Mouse (Mus musculus) thymus, postnatal 10 days (tissue): ENCODE measurements at regions not wholly inside any gene's neighbourhood (a gene's known extent, or its start where the extent isn't known, plus 50 kb on each side); places are given as distances from the start of the nearest gene placed in this dataset.
"Not testable (repeated sequence)": the region's sequence is repeated elsewhere in the genome, so short reads cannot be mapped to it uniquely, and the experiment has no call there.

Experiments used
- DNase-seq, 2 experiments: peaks; one replicate each; pipeline ENCODE4 v3.0.0; 2021; ENCODE audit warnings: low spot score in 2 of 2

DNA sequence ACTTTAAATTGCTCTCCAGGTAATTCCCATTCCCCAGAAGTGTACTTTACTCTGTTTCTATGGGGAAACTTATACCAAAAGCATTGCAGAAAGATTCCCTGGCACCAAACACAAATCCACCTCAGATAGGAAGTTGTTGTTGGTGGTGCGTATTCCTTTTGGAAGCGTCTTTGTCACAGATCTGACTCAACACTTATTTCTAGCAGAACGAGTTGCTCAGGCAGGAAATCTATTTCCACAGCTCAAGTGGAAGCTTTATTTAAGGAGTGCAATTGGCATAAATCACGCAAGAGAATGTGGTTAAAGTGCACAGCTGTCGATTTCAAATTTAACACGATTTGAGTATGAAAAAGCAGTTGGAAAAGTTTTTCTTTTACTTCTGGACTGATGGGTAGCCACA lies 436.9 kb upstream of the Ghitm start:
- DNase-seq, result no peak

- DNase-seq, result no peak
Observed at GRCm38 (mm10) chr14:37558258-37558657, 423.2 kb upstream of the Ghitm start.

GRCm38 (mm10) chr14:37523616-37524015 lies 388.5 kb upstream of the Ghitm start:
- no peak for DNase-seq

- DNase-seq, result not testable (repeated sequence)
Observed at GRCm38 (mm10) chr14:37520631-37521030, 385.6 kb upstream of the Ghitm start.

GRCm38 (mm10) chr14:37505314-37505713 lies 370.2 kb upstream of the Ghitm start:
- no peak for DNase-seq

GRCm38 (mm10) chr14:37490711-37491110 lies 355.6 kb upstream of the Ghitm start:
- DNase-seq, result no peak

GRCm38 (mm10) chr14:37485292-37485691 lies 350.2 kb upstream of the Ghitm start:
- DNase-seq, result no peak

DNA sequence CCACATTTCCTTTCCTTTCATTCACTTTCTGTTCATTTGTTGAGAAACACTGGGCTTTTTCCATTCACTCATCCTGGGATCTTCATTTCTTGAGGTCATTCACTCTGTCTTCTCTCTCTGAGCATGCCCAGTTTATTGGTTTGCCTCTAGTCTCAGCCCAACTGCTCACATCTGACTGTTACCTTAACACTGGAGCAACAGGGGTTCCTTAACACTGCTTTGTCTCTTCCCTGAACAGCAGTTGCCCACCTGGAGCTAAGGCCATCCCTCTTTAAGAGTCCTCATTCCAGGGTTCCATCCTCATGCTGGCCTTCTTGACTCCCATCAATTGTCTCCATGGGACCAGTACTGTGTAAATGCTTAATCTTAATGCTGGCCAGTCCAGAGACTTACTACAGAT lies 342.5 kb upstream of the Ghitm start:
- no peak for DNase-seq

- DNase-seq, result no peak
Observed at GRCm38 (mm10) chr14:37468711-37469110, 333.6 kb upstream of the Ghitm start.

GRCm38 (mm10) chr14:37440874-37441273 lies 305.8 kb upstream of the Ghitm start:
- DNase-seq, result no peak

DNA sequence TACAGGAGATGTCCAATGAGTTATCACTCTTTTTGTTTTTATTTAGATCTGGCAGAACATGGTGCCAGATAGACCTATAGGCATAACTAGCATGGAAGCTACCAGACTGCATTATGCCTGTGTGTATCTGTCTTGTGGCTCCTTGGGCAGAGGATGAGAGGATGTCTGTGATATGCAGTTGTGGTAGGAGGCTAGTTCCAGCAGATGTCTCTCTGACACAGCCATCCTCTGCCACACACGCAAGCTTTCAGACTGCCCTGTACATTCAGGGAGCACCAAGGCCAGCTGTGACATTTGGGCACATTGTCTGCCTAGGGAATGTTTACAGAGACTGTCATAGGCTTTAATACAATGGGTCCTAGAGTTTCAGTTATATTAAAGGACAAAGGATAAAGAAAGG lies 295.6 kb upstream of the Ghitm start:
- no peak for DNase-seq

DNA sequence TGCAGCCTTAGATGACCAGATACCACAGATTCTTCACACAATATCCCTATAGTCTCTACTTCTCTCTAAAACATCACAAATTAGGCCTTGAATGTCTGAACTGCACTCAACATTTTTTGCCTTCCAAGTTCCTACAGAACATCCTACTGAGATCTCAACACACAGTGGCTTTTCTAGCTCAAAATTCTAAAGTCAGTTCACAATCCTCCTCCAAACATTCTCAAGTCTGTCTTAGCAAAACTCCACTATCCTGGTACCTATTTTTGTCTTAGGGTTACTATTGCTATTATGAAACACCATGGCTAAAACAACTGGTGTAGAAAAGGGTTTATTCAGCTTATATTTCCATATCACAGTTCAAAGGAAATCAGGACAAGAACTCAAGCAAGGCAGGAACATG lies 290.4 kb upstream of the Ghitm start:
- no peak for DNase-seq

DNA sequence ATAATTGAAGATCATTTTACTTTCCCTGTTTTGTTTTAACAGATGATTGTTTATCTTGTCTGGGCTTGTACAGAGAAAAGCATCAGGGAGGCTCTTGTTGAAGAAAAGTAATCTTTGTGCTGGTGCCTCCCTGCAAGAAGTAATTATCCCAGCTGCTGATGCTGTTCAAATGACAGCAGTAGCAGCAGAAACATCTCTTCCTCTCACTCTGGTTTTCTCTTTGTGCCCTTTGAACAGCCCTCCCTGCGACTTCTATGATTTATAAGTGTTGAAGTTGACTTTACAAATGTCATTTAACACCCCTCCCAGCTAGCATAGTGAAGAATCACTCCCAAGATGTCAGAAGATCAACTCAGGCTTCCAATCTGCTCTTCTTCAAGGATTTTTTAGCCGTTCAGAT lies 286.5 kb upstream of the Ghitm start:
- no peak for DNase-seq

DNA sequence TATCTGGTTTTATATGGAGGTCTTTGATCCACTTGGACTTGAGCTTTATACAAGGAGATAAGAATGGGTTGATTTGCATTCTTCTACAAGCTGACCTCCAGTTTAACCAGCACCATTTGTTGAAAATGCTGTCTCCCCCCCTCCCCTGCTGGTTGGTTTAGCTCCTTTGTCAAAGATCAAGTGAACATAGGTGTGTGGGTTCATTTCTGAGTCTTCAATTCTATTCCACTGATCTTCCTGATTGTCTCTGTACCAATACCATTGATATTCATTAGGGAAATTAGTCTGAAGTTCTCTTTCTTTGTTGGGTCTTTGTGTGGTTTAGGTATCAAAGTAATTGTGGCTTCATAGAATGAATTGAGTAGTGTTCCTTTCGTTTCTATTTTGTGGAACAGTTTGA lies 277.5 kb upstream of the Ghitm start:
- not testable (repeated sequence) for DNase-seq

- no peak for DNase-seq
Observed at GRCm38 (mm10) chr14:37371972-37372371, 236.9 kb upstream of the Ghitm start.

- no peak for DNase-seq
Observed at GRCm38 (mm10) chr14:37361896-37362295, 226.8 kb upstream of the Ghitm start.

DNA sequence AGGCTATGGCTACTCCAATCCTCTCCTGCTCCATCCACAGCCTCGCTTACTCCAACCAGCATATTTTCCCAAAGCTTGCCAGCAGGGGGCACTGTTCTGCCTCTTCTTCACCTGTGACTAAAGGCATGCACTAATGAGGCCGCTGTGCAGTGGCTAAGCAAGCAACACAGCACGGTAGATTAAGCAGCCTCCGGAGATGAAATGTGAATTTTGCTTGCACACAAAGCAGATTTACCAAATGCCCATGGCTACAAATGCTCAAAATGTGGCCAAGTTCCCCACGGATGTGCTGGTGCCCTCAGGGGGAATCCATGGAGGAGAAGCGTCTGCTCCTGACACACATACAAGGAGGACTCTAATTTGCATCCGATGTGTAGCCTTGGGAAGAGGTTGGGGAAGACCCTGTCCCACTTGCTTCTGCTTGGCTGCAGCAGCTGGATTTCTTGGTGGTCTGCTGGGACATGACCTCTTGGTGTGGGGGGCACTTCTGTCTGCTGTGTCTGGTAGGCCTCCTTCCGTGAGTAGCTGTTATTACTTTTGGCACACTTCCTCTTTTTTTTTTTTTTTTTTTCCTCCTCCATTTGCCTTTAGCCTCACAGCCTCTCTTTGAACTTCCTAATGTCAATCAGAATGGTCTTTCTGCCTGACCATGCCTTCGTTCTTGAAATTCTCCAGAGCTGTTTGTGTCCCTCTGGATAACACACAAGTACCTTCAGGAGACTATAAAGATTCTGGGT lies 221.1 kb upstream of the Ghitm start:
- DNase-seq, result peak in 1 of 2 experiments; percentile 10

GRCm38 (mm10) chr14:37323392-37323791 lies 188.3 kb upstream of the Ghitm start:
- no peak for DNase-seq

- no peak for DNase-seq
Observed at GRCm38 (mm10) chr14:37315239-37315895, 180.3 kb upstream of the Ghitm start.

DNA sequence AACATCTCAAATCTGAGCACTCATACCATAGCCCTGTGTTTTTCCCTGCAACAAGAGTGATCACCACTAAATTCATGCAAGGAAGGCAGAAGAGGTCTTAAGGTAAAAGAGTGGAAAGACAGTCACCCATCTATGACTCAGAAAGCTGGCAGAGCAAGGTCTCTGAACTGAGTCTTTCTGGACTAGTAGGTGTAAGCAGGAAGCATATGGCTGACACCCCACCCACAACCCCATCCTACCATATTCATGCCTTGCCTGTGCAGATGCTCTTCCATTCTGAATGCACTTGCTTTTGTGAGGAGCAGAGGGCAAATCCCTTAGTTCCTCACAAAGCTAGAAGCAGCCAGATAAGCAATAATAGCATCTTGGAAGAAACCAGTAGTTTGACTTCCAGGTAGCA lies 178.8 kb upstream of the Ghitm start:
- DNase-seq, result no peak

GRCm38 (mm10) chr14:37312887-37313286 lies 177.8 kb upstream of the Ghitm start:
- no peak for DNase-seq

GRCm38 (mm10) chr14:37306622-37307274 lies 171.7 kb upstream of the Ghitm start:
- no peak for DNase-seq

DNA sequence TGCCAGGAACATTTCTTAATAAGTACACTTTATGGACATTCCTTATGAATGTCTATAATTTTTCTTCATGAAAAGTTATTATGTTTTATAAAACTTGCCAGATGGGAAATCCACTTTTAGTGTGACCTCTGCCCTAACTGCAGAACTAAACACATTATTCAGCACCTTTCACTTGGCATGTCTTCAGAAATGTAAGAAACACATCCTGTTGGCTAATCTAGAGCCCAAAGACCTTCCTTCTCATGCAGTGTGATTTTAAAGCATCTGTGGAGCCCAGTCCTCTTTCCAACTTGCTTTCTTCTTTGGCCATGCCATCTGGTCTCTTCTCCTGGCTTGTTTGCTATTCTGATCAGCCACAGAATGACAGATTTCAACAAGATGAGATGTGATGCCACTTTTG lies 163.6 kb upstream of the Ghitm start:
- no peak for DNase-seq
